Mouse (Mus musculus) cerebellum, adult 9-10 months (tissue): Measurements from ENCODE around the gene Cd81.

Experiments
- DNase-seq: peaks from one replicate; pipeline ENCODE4 v3.0.0; 2022

Gene Cd81

GRCm38 (mm10) chr7:143052626-143053007, at the start of gene Cd81:
Gene Cd81, plus strand, starts transcription at chr7:143052739.
- DNase-seq = peak; percentile 81

- DNase-seq = no peak
Measured at GRCm38 (mm10) chr7:143004727-143005343, 47.7 kb upstream of the Cd81 start, which contains the start of gene Tspan32. Gene Tspan32, plus strand, starts transcription at chr7:143005046.

GRCm38 (mm10) chr7:143005344-143006096, 47.0 kb upstream of the Cd81 start:
- DNase-seq = no peak

- DNase-seq = no peak
Measured at GRCm38 (mm10) chr7:143006097-143006755, 46.3 kb upstream of the Cd81 start.

GRCm38 (mm10) chr7:143006756-143007598, 45.6 kb upstream of the Cd81 start:
- DNase-seq = no peak

- peak; percentile 88 for DNase-seq
Measured at GRCm38 (mm10) chr7:143007599-143008369, 44.8 kb upstream of the Cd81 start.

- DNase-seq = peak; percentile 13
Measured at GRCm38 (mm10) chr7:143008370-143008926, 44.1 kb upstream of the Cd81 start.

- no peak for DNase-seq
Measured at GRCm38 (mm10) chr7:143008996-143009665, 43.4 kb upstream of the Cd81 start.

- DNase-seq = no peak
Measured at GRCm38 (mm10) chr7:143009996-143010395, 42.5 kb upstream of the Cd81 start.

- no peak for DNase-seq
Measured at GRCm38 (mm10) chr7:143011226-143011625, 41.3 kb upstream of the Cd81 start.

GRCm38 (mm10) chr7:143012230-143012875, 40.2 kb upstream of the Cd81 start:
- no peak for DNase-seq

GRCm38 (mm10) chr7:143013420-143014178, 38.9 kb upstream of the Cd81 start:
- peak; percentile 70 for DNase-seq

GRCm38 (mm10) chr7:143014862-143015659, 37.5 kb upstream of the Cd81 start:
- no peak for DNase-seq

GRCm38 (mm10) chr7:143015755-143016423, 36.6 kb upstream of the Cd81 start:
- DNase-seq = peak; percentile 29

GRCm38 (mm10) chr7:143016424-143017142, 36.0 kb upstream of the Cd81 start:
- DNase-seq = no peak

GRCm38 (mm10) chr7:143017181-143017580, 35.4 kb upstream of the Cd81 start:
- DNase-seq = no peak

- DNase-seq = no peak
Measured at GRCm38 (mm10) chr7:143020040-143020439, 32.5 kb upstream of the Cd81 start.

GRCm38 (mm10) chr7:143020764-143021163, 31.8 kb upstream of the Cd81 start:
- DNase-seq = no peak
